Mouse (Mus musculus) MEL (cell line): ENCODE results near the gene Gm10073. TPM values are rescaled to one million over a fixed set of nuclear protein-coding genes. Genes with fewer than 3 reads are reported as not detected.

Experiments used
- DNase-seq: peaks from one replicate; pipeline ENCODE4 v3.0.0; 2011; ENCODE audit warnings: low read depth, low spot score
- H3K27ac ChIP-seq: 2 replicates; pipeline ENCODE4 v1.5.1; 2012; ENCODE audit warnings: low read depth, mild to moderate bottlenecking, control low read depth, low read length, moderate library complexity; ENCODE audit not compliant: control insufficient read depth
- H3K27me3 ChIP-seq, 2 experiments: fragments of 150-350 bp in 1 of 2; sonication (generic) in 1 of 2; 2 replicates each; pipeline ENCODE4 v1.6.1; 2012; ENCODE audit warnings: low read length in 2 of 2, mild to moderate bottlenecking in 2 of 2, improper control_type of control experiment in 1 of 2, moderate library complexity in 1 of 2; ENCODE audit not compliant: insufficient read depth in 2 of 2, control insufficient read depth in 1 of 2
- H3K36me3 ChIP-seq, 2 experiments: 2 replicates each; pipeline ENCODE4 v1.6.1; 2012 to 2014; ENCODE audit warnings: low read length in 2 of 2, improper control_type of control experiment in 1 of 2, inconsistent platforms in 1 of 2, mild to moderate bottlenecking in 1 of 2; ENCODE audit not compliant: insufficient read depth in 2 of 2, control insufficient read depth in 1 of 2
- H3K4me1 ChIP-seq, 2 experiments: fragments of 150-350 bp in 1 of 2; sonication (generic) in 1 of 2; 2 replicates each; pipeline ENCODE4 v1.6.1; 2012; ENCODE audit warnings: low read length in 2 of 2, improper control_type of control experiment in 1 of 2, mild to moderate bottlenecking in 1 of 2; ENCODE audit not compliant: insufficient read depth in 2 of 2, control insufficient read depth in 1 of 2
- H3K4me3 ChIP-seq, 2 experiments: fragments of 150-350 bp in 1 of 2; sonication (generic) in 1 of 2; 2 replicates each; pipeline ENCODE4 v1.5.1; 2012; ENCODE audit warnings: low read depth in 2 of 2, low read length in 2 of 2, mild to moderate bottlenecking in 2 of 2, moderate library complexity in 2 of 2, control low read depth in 1 of 2, improper control_type of control experiment in 1 of 2; ENCODE audit not compliant: control insufficient read depth in 1 of 2, insufficient read depth in 1 of 2
- H3K79me2 ChIP-seq: 2 replicates; pipeline ENCODE4 v1.6.1; 2012; ENCODE audit warnings: mild to moderate bottlenecking, low read length, moderate library complexity; ENCODE audit not compliant: control insufficient read depth, poor library complexity, insufficient read depth
- H3K9ac ChIP-seq: 2 replicates; pipeline ENCODE4 v1.6.1; 2012; ENCODE audit warnings: low read depth, mild to moderate bottlenecking, control low read depth, low read length, moderate library complexity; ENCODE audit not compliant: control insufficient read depth, poor library complexity, severe bottlenecking
- H3K9me3 ChIP-seq: fragments of 150-350 bp; sonication (generic); replicated peaks from 2 replicates; pipeline ENCODE4 v1.6.1; 2012; ENCODE audit warnings: mild to moderate bottlenecking, low read length, improper control_type of control experiment, moderate library complexity; ENCODE audit not compliant: insufficient read depth
- BHLHE40 ChIP-seq: IDR thresholded peaks from 2 replicates; pipeline ENCODE4 v1.6.1; 2012; ENCODE audit warnings: low read depth, mild to moderate bottlenecking, inconsistent platforms, low read length, improper control_type of control experiment, borderline replicate concordance
- CTCF ChIP-seq, 3 experiments: IDR thresholded peaks in 2 of 3; conservative IDR thresholded peaks in 1 of 3; 2 replicates each; pipeline ENCODE4 v1.5.1; 2011 to 2012; ENCODE audit warnings: low read length in 3 of 3, low read depth in 2 of 3, mild to moderate bottlenecking in 2 of 3, improper control_type of control experiment in 1 of 3, inconsistent platforms in 1 of 3, mixed read lengths in 1 of 3, moderate library complexity in 1 of 3; ENCODE audit not compliant: control insufficient read depth in 1 of 3, insufficient read depth in 1 of 3, poor library complexity in 1 of 3, severe bottlenecking in 1 of 3
- E2F4 ChIP-seq: IDR thresholded peaks from 2 replicates; pipeline ENCODE4 v1.6.1; 2011; ENCODE audit warnings: low read depth, low read length, improper control_type of control experiment, borderline replicate concordance
- ETS1 ChIP-seq: IDR thresholded peaks from 2 replicates; pipeline ENCODE4 v1.6.1; 2012; ENCODE audit warnings: low read depth, mild to moderate bottlenecking, inconsistent platforms, low read length, improper control_type of control experiment, moderate library complexity
- GATA1 ChIP-seq: IDR thresholded peaks from 2 replicates; pipeline ENCODE4 v1.6.1; 2011; ENCODE audit warnings: low read depth, low read length, improper control_type of control experiment
- MAFK ChIP-seq: IDR thresholded peaks from 2 replicates; pipeline ENCODE4 v1.6.1; 2011; ENCODE audit warnings: low read depth, mild to moderate bottlenecking, low read length, improper control_type of control experiment, borderline replicate concordance
- MAX ChIP-seq: IDR thresholded peaks from 2 replicates; pipeline ENCODE4 v1.6.1; 2011; ENCODE audit warnings: low read length, improper control_type of control experiment
- MXI1 ChIP-seq: IDR thresholded peaks from 2 replicates; pipeline ENCODE4 v1.6.1; 2011; ENCODE audit warnings: mild to moderate bottlenecking, low read depth, low read length, improper control_type of control experiment
- MYB ChIP-seq: IDR thresholded peaks from 2 replicates; pipeline ENCODE4 v1.6.1; 2011; ENCODE audit warnings: mild to moderate bottlenecking, low read depth, low read length, improper control_type of control experiment
- MYC ChIP-seq: IDR thresholded peaks from 2 replicates; pipeline ENCODE4 v1.6.1; 2011; ENCODE audit warnings: low read depth, mild to moderate bottlenecking, low read length, improper control_type of control experiment, moderate library complexity
- NELFE ChIP-seq: IDR thresholded peaks from 2 replicates; pipeline ENCODE4 v1.6.1; 2011; ENCODE audit warnings: low read depth, low read length, improper control_type of control experiment
- POLR2AphosphoS2 ChIP-seq: IDR thresholded peaks from 2 replicates; pipeline ENCODE4 v1.6.1; 2011; ENCODE audit warnings: low read length, improper control_type of control experiment
- RAD21 ChIP-seq: IDR thresholded peaks from 2 replicates; pipeline ENCODE4 v1.6.1; 2011; ENCODE audit warnings: mild to moderate bottlenecking, low read depth, low read length, improper control_type of control experiment
- RCOR1 ChIP-seq: IDR thresholded peaks from 2 replicates; pipeline ENCODE4 v1.6.1; 2012; ENCODE audit warnings: low read depth, mild to moderate bottlenecking, inconsistent platforms, low read length, improper control_type of control experiment
- SMC3 ChIP-seq: IDR thresholded peaks from 2 replicates; pipeline ENCODE4 v1.6.1; 2011; ENCODE audit warnings: low read depth, low read length, improper control_type of control experiment
- TAL1 ChIP-seq: IDR thresholded peaks from 2 replicates; pipeline ENCODE4 v1.6.1; 2012; ENCODE audit warnings: mild to moderate bottlenecking, inconsistent platforms, low read length, moderate library complexity, mixed read lengths
- TCF12 ChIP-seq: IDR thresholded peaks from 2 replicates; pipeline ENCODE4 v1.6.1; 2014; ENCODE audit warnings: low read depth, mild to moderate bottlenecking, inconsistent platforms, low read length, improper control_type of control experiment, moderate library complexity
- USF2 ChIP-seq, 2 experiments: IDR thresholded peaks; 2 replicates each; pipeline ENCODE4 v1.6.1; 2011 to 2012; ENCODE audit warnings: improper control_type of control experiment in 2 of 2, low read length in 2 of 2, borderline replicate concordance in 1 of 2, inconsistent platforms in 1 of 2, low read depth in 1 of 2, mild to moderate bottlenecking in 1 of 2; ENCODE audit not compliant: insufficient read depth in 1 of 2
- ZC3H11A ChIP-seq: IDR thresholded peaks from 2 replicates; pipeline ENCODE4 v1.6.1; 2012; ENCODE audit warnings: low read depth, mild to moderate bottlenecking, inconsistent platforms, low read length, improper control_type of control experiment
- ZMIZ1 ChIP-seq: IDR thresholded peaks from 2 replicates; pipeline ENCODE4 v1.6.1; 2012; ENCODE audit warnings: low read depth, mild to moderate bottlenecking, inconsistent platforms, low read length, improper control_type of control experiment, moderate library complexity
- ZNF384 ChIP-seq: IDR thresholded peaks from 2 replicates; pipeline ENCODE4 v1.6.1; 2012; ENCODE audit warnings: low read depth, mild to moderate bottlenecking, inconsistent platforms, low read length, improper control_type of control experiment
- polyA plus RNA-seq, 2 experiments: library from polyadenylated mRNA; stranded (reverse) in 1 of 2; unstranded in 1 of 2; fragments of >175 nt in 1 of 2; fragments of >200 nt in 1 of 2; gene quantifications; 2 replicates each; pipeline versions ENCODE4 v1.2.1 to v1.2.4; 2012; ENCODE audit warnings: low replicate concordance in 2 of 2, low read depth in 1 of 2; ENCODE audit not compliant: insufficient read length in 2 of 2, insufficient read depth in 1 of 2, missing spikeins in 1 of 2
- total RNA-seq: library from RNA; depleted of rRNA; stranded (reverse); fragments of 300-350 nt; gene quantifications from 2 replicates; pipeline ENCODE4 v1.2.3, GENCODE M21; 2012

Gene Gm10073
- total and polyA plus RNA-seq, 3 experiments, result 71.2 to 188 TPM; not detected in 1

GRCm38 (mm10) chr8:106534449-106534848, 38.8 kb downstream of the Gm10073 start:
- no peaks in the 10 kb centered on the region for H3K4me1 ChIP-seq
- no peak overlapping the region for H3K4me3 ChIP-seq
- H3K27ac ChIP-seq, result no peak overlapping the region
- no peak overlapping the region for H3K9ac ChIP-seq
- H3K36me3 ChIP-seq, result no peaks in the 10 kb centered on the region
- no peak for TF ChIP-seq ZNF384
- TF ChIP-seq USF2 (IDR thresholded peaks at IDR 0.05; ENCODE audit: borderline replicate concordance in 1 of 2, insufficient read depth in 1 of 2, low read depth in 1 of 2, low read length in 2 of 2), result no peak
- TF ChIP-seq E2F4, result no peak
- TF ChIP-seq MYB, result no peak
- peak; percentile 58 for TF ChIP-seq RAD21
- peak; percentile 84 for TF ChIP-seq SMC3
- TF ChIP-seq CTCF (IDR thresholded peaks at IDR 0.05 in 2 of 3, conservative IDR thresholded peaks at IDR 0.05 in 1 of 3; ENCODE audit: control insufficient read depth in 1 of 3, insufficient read depth in 1 of 3, low read depth in 2 of 3, low read length in 3 of 3, poor library complexity in 1 of 3, severe bottlenecking in 1 of 3), result peak; percentile 53 to 98 (median 76)
- TF ChIP-seq ETS1, result no peak
- no peak for TF ChIP-seq MAX
- no peak for TF ChIP-seq GATA1
- no peak for TF ChIP-seq MAFK
- TF ChIP-seq RCOR1, result no peak
- peak; percentile 10; the same call in 1 of the 2 replicates for TF ChIP-seq ZC3H11A
- TF ChIP-seq MXI1, result 0 out of 2 replicates have a peak, but pooled peaks have one; percentile 20
- H3K79me2 ChIP-seq, result no peaks in the 10 kb centered on the region
- H3K27me3 ChIP-seq, result no peaks in the 10 kb centered on the region
- H3K9me3 ChIP-seq, result no peaks in the 10 kb centered on the region
- peak; percentile 68 for DNase-seq

DNA sequence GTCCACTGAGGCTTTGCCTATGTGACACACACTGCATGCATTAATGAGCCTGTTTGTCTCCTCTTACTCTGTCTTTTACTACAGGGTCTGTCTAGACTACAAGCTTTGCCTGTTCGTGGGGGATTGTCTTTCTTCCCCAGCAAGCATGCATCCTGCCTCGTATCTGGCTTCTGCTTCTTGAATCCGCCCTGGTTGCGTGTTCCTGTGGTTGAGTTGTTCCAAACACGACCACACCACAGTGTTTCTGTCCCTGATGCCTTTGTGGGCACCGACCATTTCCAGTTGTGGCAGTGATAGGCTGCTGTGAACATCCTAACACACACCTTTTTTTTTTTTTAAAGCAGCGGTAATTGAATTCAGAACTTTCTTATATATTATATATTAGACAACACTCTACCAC, 39.6 kb downstream of the Gm10073 start:
- no peak overlapping the region for H3K4me3 ChIP-seq
- DNase-seq, result no peak
- no peaks in the 10 kb centered on the region for H3K27me3 ChIP-seq
- H3K9ac ChIP-seq, result no peak overlapping the region
- H3K9me3 ChIP-seq, result no peaks in the 10 kb centered on the region
- no peaks in the 10 kb centered on the region for H3K4me1 ChIP-seq
- H3K79me2 ChIP-seq, result no peaks in the 10 kb centered on the region
- TF ChIP-seq BHLHE40, result no peak
- TF ChIP-seq SMC3, result no peak
- TF ChIP-seq USF2 (IDR thresholded peaks at IDR 0.05; ENCODE audit: borderline replicate concordance in 1 of 2, insufficient read depth in 1 of 2, low read depth in 1 of 2, low read length in 2 of 2), result no peak
- TF ChIP-seq TAL1, result no peak
- TF ChIP-seq NELFE, result no peak
- no peak for TF ChIP-seq MAX
- TF ChIP-seq ZMIZ1, result no peak
- TF ChIP-seq TCF12, result no peak
- no peak for TF ChIP-seq CTCF (IDR thresholded peaks at IDR 0.05 in 2 of 3, conservative IDR thresholded peaks at IDR 0.05 in 1 of 3; ENCODE audit: control insufficient read depth in 1 of 3, insufficient read depth in 1 of 3, low read depth in 2 of 3, low read length in 3 of 3, poor library complexity in 1 of 3, severe bottlenecking in 1 of 3)
- TF ChIP-seq MYC, result no peak
- TF ChIP-seq POLR2AphosphoS2, result no peak
- no peak overlapping the region for H3K27ac ChIP-seq
- H3K36me3 ChIP-seq, result no peaks in the 10 kb centered on the region
